Mouse (Mus musculus) megakaryocyte progenitor cell, adult 5-6 weeks (primary cell): ENCODE results near the gene Nr3c2. TPM values are rescaled to one million over a fixed set of nuclear protein-coding genes. Genes with fewer than 3 reads are reported as not detected.
A peak's percentile ranks its signal among the peaks of the same experiment; 100 is the strongest.

ENCODE experiments used
- ATAC-seq: replicated peaks from 2 replicates; pipeline ENCODE4 v1.8.0; 2016; ENCODE audit warnings: mild to moderate bottlenecking, moderate TSS enrichment, inconsistent platforms; ENCODE audit not compliant: poor library complexity
- total RNA-seq, 2 experiments: library from RNA; stranded (forward) in 1 of 2; stranded (reverse) in 1 of 2; fragments of 157-497, 149-512 nt in 1 of 2; fragments of 200-1000 nt in 1 of 2; gene quantifications; 2 replicates each; pipeline versions ENCODE4 v1.2.3 to v1.2.4; 2015 to 2017

The Nr3c2 gene
- total RNA-seq, 2 experiments from 2014 or later: 0.29 to 1.3 TPM

- ATAC-seq: no peak
Measured at GRCm38 (mm10) chr8:77051399-77052275, 152.4 kb downstream of the Nr3c2 start.

GRCm38 (mm10) chr8:77055492-77056021 is 156.3 kb downstream of the Nr3c2 start:
- no peak for ATAC-seq

GRCm38 (mm10) chr8:77056853-77057252 is 157.6 kb downstream of the Nr3c2 start:
- ATAC-seq: no peak

GRCm38 (mm10) chr8:77082687-77083086 is 183.4 kb downstream of the Nr3c2 start:
- no peak for ATAC-seq

GRCm38 (mm10) chr8:77086036-77086435 is 186.8 kb downstream of the Nr3c2 start:
- ATAC-seq: no peak

GRCm38 (mm10) chr8:77096721-77097120 is 197.5 kb downstream of the Nr3c2 start:
- no peak for ATAC-seq

- ATAC-seq: no peak
Measured at GRCm38 (mm10) chr8:77098101-77098500, 198.9 kb downstream of the Nr3c2 start.

GRCm38 (mm10) chr8:77100370-77100769 is 201.1 kb downstream of the Nr3c2 start:
- no peak for ATAC-seq

- ATAC-seq: no peak
Measured at GRCm38 (mm10) chr8:77102879-77103278, 203.6 kb downstream of the Nr3c2 start.

- peak; percentile 74 for ATAC-seq
Measured at GRCm38 (mm10) chr8:77112719-77113118, 213.5 kb downstream of the Nr3c2 start.

GRCm38 (mm10) chr8:77114769-77115168 is 215.5 kb downstream of the Nr3c2 start:
- no peak for ATAC-seq

- ATAC-seq: peak; percentile 34; the same call in 1 of the 2 replicates
Measured at GRCm38 (mm10) chr8:77116419-77117079, 217.3 kb downstream of the Nr3c2 start.

- no peak for ATAC-seq
Measured at GRCm38 (mm10) chr8:77120810-77121570, 221.7 kb downstream of the Nr3c2 start.

- ATAC-seq: no peak
Measured at GRCm38 (mm10) chr8:77121571-77121890, 222.3 kb downstream of the Nr3c2 start.

GRCm38 (mm10) chr8:77122300-77122699 is 223.1 kb downstream of the Nr3c2 start:
- no peak for ATAC-seq

- ATAC-seq: no peak
Measured at GRCm38 (mm10) chr8:77125777-77126176, 226.5 kb downstream of the Nr3c2 start.

- ATAC-seq: no peak
Measured at GRCm38 (mm10) chr8:77128006-77128405, 228.8 kb downstream of the Nr3c2 start.

- ATAC-seq: peak; percentile 23; the same call in 1 of the 2 replicates
Measured at GRCm38 (mm10) chr8:77132903-77133637, 233.8 kb downstream of the Nr3c2 start.

GRCm38 (mm10) chr8:77133797-77134385 is 234.6 kb downstream of the Nr3c2 start:
- no peak for ATAC-seq

GRCm38 (mm10) chr8:77145285-77145684 is 246.0 kb downstream of the Nr3c2 start:
- no peak for ATAC-seq
